Mouse (Mus musculus): Measurements from ENCODE around the gene Spint3. TPM values are rescaled to one million over a fixed set of nuclear protein-coding genes. Genes with fewer than 3 reads are reported as not detected.
A peak's percentile ranks its signal among the peaks of the same experiment; 100 is the strongest.
"Not testable (repeated sequence)": the region's sequence is repeated elsewhere in the genome, so short reads cannot be mapped to it uniquely, and the experiment has no call there.

Spint3 gene
- not detected in 2 replicates for polyA plus RNA-seq (2011; ENCODE audit: insufficient read depth, insufficient read length, low replicate concordance, missing spikeins)

DNA sequence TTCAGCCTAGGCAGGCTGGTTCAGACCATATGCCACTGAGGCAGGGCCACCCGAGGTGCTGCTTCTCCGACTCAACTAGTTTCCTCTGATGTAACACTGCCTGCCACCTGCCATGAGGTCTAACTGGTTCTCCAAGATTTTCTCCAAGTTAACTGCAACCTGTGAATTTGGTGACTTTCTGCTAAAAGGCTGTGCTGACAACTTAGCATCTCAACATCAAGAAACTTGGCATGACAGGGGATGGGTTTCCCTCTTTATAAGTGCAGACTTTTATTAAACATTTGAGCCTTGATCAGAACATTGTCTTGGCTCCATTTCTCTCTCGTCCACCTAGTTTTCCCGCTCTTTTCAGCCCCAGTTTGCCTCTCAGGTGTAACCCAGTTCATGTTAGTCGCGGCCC is at the start of gene Spint3:
Spint3 (minus strand) TSS at position 101 of the 400 bp plus-strand sequence.
- not testable (repeated sequence) for H3K27ac ChIP-seq (ENCODE audit: control insufficient read depth, insufficient read depth, low read depth, low read length, poor library complexity); H3K4me3 ChIP-seq (replicated peaks; ENCODE audit: control insufficient read depth, low read depth, low read length); H3K4me1 ChIP-seq (ENCODE audit: control insufficient read depth, insufficient read depth, low read length)
- WGBS: 83% methylated on average over 6 of the region's 6 CpGs

DNA sequence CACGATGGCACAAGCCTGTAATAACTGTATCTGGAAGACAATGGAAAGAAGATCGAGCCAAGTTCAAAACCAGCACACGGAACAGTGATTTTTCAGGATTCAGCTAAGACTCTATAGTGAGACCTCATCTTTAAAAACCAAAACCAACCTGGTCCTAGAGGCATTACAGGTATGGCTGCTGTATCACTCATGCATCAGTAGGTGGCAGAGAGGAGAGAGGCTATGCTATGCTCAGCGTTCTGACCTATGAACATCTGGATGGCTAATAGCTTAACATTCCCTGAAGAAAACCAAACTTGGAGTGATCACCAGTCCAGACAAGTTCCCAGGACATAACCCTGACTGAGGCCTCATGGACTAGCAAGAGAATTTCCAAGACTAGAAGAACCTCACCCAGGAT is 48.5 kb upstream of the Spint3 start:
- Histone ChIP-seq H3K27ac (ENCODE audit: control insufficient read depth, insufficient read depth, low read depth, low read length, poor library complexity) (no peak overlapping the region), H3K4me3 (replicated peaks; ENCODE audit: control insufficient read depth, low read depth, low read length) (no peak overlapping the region), H3K4me1 (ENCODE audit: control insufficient read depth, insufficient read depth, low read length) (no peaks in the 10 kb centered on the region)
- TF ChIP-seq POLR2A (IDR thresholded peaks at IDR 0.05; ENCODE audit: borderline replicate concordance, control insufficient read depth, low read depth, low read length) (no peak), CTCF (IDR thresholded peaks at IDR 0.05; ENCODE audit: control insufficient read depth, insufficient read depth, low read length) (no peak)
- 62% methylated on average over 4 of the region's 4 CpGs for whole genome bisulfite sequencing

DNA sequence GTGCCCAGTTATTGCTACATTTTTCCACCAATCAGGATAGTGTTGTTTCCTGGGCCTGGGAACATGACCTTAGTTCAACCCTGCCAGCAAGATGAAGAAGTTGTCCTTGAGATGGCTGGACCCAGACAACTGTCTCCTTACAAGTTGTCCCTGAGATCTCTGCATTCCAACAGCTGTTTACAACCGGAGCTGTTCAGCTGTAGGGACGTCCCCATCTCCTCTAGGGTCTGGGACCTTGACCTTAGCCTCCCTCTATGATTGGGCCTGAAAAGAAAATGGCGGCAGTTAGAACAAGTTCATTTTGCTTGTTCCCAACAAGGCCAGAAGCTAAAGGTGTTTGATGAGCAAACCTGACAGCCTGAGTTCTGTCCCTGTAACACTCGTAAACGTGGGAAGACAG is 45.8 kb upstream of the Spint3 start:
- 77% methylated on average over 5 of the region's 5 CpGs for WGBS
- TF ChIP-seq CTCF (IDR thresholded peaks at IDR 0.05; ENCODE audit: control insufficient read depth, insufficient read depth, low read length) (no peak), POLR2A (IDR thresholded peaks at IDR 0.05; ENCODE audit: borderline replicate concordance, control insufficient read depth, low read depth, low read length) (no peak)
- no peak overlapping the region for H3K4me3 ChIP-seq (replicated peaks; ENCODE audit: control insufficient read depth, low read depth, low read length)

DNA sequence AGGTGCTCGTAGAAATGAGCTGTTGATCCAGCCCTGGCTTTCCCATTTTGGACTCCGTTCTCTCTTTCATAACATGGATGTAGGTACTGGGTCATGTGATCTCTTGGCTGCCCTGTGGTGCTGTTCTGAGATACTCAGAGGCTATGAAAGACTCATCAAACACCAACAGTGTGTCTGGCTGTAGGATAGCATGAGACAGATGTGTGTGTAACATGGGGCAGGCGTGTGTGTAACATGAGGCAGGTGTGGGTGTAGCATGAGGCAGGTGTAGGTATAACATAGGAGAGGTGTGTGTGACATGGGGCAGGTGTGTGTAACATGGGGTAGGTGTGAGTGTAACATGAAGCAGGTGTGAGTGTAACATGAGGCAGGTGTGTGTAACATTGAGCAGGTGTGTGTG is 42.1 kb upstream of the Spint3 start:
- no peak for TF ChIP-seq POLR2A (IDR thresholded peaks at IDR 0.05; ENCODE audit: borderline replicate concordance, control insufficient read depth, low read depth, low read length)
- no peak for TF ChIP-seq CTCF (IDR thresholded peaks at IDR 0.05; ENCODE audit: control insufficient read depth, insufficient read depth, low read length)
- WGBS: 83% methylated on average over 3 of the region's 3 CpGs
- no peak overlapping the region for H3K27ac ChIP-seq (ENCODE audit: control insufficient read depth, insufficient read depth, low read depth, low read length, poor library complexity)
- no peaks in the 10 kb centered on the region for H3K4me1 ChIP-seq (ENCODE audit: control insufficient read depth, insufficient read depth, low read length)
- H3K4me3 ChIP-seq (replicated peaks; ENCODE audit: control insufficient read depth, low read depth, low read length): no peak overlapping the region

More for the DNA sequence above, 45.8 kb upstream of the Spint3 start:
- Histone ChIP-seq H3K4me1 (ENCODE audit: control insufficient read depth, insufficient read depth, low read length) (no peaks in the 10 kb centered on the region), H3K27ac (ENCODE audit: control insufficient read depth, insufficient read depth, low read depth, low read length, poor library complexity) (no peak overlapping the region)

DNA sequence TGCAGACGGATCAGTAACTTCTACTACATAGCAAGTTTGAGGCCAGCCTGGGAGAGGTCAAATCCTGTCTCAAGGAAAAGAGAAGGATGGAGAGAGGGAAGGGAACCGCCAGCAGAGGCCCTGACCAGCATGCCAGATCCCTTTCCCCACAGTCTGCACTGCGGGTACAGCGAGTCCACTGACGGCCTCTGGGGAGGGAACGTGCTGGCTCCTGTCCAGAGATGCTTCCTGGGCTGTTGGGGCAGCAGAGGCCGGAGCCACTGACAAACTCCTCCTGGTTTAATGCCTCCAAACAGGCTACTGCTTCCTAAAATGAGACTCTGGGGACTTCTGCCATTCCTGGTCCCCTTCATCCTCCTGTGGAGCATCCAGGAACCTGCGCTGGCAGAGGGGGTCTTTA is 40.2 kb upstream of the Spint3 start, which contains the start of the genes Wfdc6b and Wfdc8:
Wfdc6b (plus strand) TSS at position 52 of the 400 bp plus-strand sequence.
Wfdc8 (minus strand) TSS at position 156 of the 400 bp plus-strand sequence.
- WGBS: 62% methylated on average over 8 of the region's 8 CpGs
- H3K4me1 ChIP-seq (ENCODE audit: control insufficient read depth, insufficient read depth, low read length); H3K4me3 ChIP-seq (replicated peaks; ENCODE audit: control insufficient read depth, low read depth, low read length); H3K27ac ChIP-seq (ENCODE audit: control insufficient read depth, insufficient read depth, low read depth, low read length, poor library complexity): not testable (repeated sequence)

DNA sequence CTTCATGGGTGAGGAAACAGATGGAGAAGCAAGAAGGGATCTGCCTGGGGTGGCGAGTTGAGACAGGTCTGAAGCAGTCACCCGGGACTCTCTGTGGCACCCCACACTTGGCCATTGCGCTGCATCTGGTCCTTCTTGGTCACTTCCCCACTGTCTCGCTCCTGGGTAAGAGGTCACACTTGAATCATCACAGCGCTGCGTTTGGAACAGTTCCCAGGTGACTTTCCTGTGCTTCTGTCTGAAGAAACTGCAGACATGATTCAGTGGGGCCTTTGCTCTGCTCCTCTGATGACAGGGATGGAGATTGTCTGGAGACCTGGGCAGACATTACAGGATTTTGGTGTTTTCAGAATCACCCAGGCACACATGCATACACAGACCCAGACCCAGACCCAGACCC is 35.5 kb upstream of the Spint3 start:
- Histone ChIP-seq H3K27ac (ENCODE audit: control insufficient read depth, insufficient read depth, low read depth, low read length, poor library complexity) (no peak overlapping the region), H3K4me3 (replicated peaks; ENCODE audit: control insufficient read depth, low read depth, low read length) (no peak overlapping the region), H3K4me1 (ENCODE audit: control insufficient read depth, insufficient read depth, low read length) (no peaks in the 10 kb centered on the region)
- WGBS: 61% methylated on average over 6 of the region's 6 CpGs
- TF ChIP-seq CTCF (IDR thresholded peaks at IDR 0.05; ENCODE audit: control insufficient read depth, insufficient read depth, low read length) (no peak), POLR2A (IDR thresholded peaks at IDR 0.05; ENCODE audit: borderline replicate concordance, control insufficient read depth, low read depth, low read length) (no peak)

DNA sequence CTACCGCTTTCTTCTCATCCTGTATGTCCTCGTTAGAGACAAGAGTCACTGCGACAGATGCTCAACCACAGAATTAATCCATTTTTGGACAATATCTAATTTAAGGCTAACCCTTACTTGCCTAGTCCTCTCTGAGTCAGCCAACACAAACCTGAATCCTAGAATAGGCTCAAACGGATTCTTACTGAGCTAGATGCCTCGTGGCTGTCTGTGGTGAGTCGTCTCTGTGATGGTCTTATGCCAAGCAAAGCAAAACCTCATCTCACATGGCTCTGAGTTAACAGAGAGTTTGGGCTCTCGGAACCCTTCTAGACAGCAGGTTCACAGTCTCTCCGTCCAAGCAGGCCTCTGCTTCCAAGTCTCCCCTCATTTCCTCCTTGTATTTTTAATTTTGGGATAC is 31.2 kb upstream of the Spint3 start:
- Histone ChIP-seq H3K4me1 (ENCODE audit: control insufficient read depth, insufficient read depth, low read length) (no peaks in the 10 kb centered on the region), H3K4me3 (replicated peaks; ENCODE audit: control insufficient read depth, low read depth, low read length) (no peak overlapping the region), H3K27ac (ENCODE audit: control insufficient read depth, insufficient read depth, low read depth, low read length, poor library complexity) (no peak overlapping the region)
- WGBS: 76% methylated on average over 8 of the region's 8 CpGs
- TF ChIP-seq POLR2A (IDR thresholded peaks at IDR 0.05; ENCODE audit: borderline replicate concordance, control insufficient read depth, low read depth, low read length): no peak
- TF ChIP-seq CTCF (IDR thresholded peaks at IDR 0.05; ENCODE audit: control insufficient read depth, insufficient read depth, low read length): no peak

DNA sequence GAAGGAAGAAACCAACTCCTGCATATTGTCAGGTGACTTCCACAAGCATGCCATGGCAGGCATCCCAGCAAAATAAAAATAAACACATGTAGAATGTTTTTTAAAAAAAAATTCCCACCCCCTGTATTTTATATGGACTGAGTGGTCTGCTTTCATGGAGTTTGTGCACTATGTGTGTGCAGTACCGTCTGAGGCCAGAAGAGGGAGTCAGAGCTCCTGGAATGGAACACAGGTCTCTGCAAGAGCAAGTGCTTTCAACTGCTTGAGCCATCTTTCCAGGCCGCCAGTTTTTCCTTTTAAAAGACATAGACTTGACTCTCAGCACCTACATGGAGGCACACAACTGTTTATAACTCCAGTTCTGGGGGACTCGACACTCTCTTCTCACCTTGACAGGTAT is 30.2 kb upstream of the Spint3 start:
- Histone ChIP-seq H3K4me3 (replicated peaks; ENCODE audit: control insufficient read depth, low read depth, low read length) (no peak overlapping the region), H3K4me1 (ENCODE audit: control insufficient read depth, insufficient read depth, low read length) (no peaks in the 10 kb centered on the region), H3K27ac (ENCODE audit: control insufficient read depth, insufficient read depth, low read depth, low read length, poor library complexity) (no peak overlapping the region)
- WGBS: 85% methylated on average over 3 of the region's 3 CpGs
- TF ChIP-seq POLR2A (IDR thresholded peaks at IDR 0.05; ENCODE audit: borderline replicate concordance, control insufficient read depth, low read depth, low read length): no peak
- TF ChIP-seq CTCF (IDR thresholded peaks at IDR 0.05; ENCODE audit: control insufficient read depth, insufficient read depth, low read length): no peak

DNA sequence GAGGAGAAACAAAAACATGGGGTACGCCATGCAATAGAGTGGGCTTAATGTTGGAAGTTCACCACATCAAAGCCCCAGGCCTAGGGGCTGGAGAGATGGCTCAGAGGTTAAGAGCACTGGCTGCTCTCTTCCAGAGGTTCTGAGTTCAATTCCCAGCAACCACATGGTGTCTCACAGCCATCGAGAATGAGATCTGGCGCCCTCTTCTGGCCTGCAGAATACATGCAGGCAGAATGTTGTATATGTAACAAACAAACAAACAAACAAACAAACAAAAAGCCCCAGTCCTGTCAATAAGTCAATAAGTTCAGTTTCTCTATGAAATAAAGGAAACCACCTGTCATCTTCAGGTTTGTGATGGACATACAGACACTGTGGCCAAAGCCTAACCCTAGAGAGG is 26.9 kb upstream of the Spint3 start:
- H3K27ac ChIP-seq (ENCODE audit: control insufficient read depth, insufficient read depth, low read depth, low read length, poor library complexity): no peak overlapping the region
- no peak overlapping the region for H3K4me3 ChIP-seq (replicated peaks; ENCODE audit: control insufficient read depth, low read depth, low read length)
- TF ChIP-seq POLR2A (IDR thresholded peaks at IDR 0.05; ENCODE audit: borderline replicate concordance, control insufficient read depth, low read depth, low read length) (no peak), CTCF (IDR thresholded peaks at IDR 0.05; ENCODE audit: control insufficient read depth, insufficient read depth, low read length) (peak; percentile 34)
- WGBS: 57% methylated on average over 3 of the region's 3 CpGs
- no peaks in the 10 kb centered on the region for H3K4me1 ChIP-seq (ENCODE audit: control insufficient read depth, insufficient read depth, low read length)

All from bone marrow, adult 2 months (tissue).